ENCODE assay signal across 14 mouse cellular contexts in genomic region chr13:111394341-111394740, GRCm38 (mm10).
A peak's percentile ranks its signal among the peaks of the same experiment; 100 is the strongest.
DNase-seq lines count a peak whose midpoint lies in the region; ATAC-seq and TF ChIP-seq lines count a peak whose summit lies in the region.
"Had no signal": no experiment of that assay in that cellular context is flagged by ENCODE, and none has a peak within 500 bp of the region (broad histone marks: within the 10 kb centered on the region; RNA-seq: fewer than 3 reads in every experiment).

No protein-coding gene starts in this region.

- H3K4me1 ChIP-seq in lung, embryonic 15.5 days = peaks cover 36% of the 10 kb centered on the region
- H3K4me1 ChIP-seq in lung, adult 2 months (ENCODE audit: control insufficient read depth, insufficient read depth, low read length) = 0 out of 2 replicates have a peak, but pooled peaks cover 2% of the 10 kb centered on the region
- H3K4me1 ChIP-seq in kidney, embryonic 16.5 days (ENCODE audit: insufficient read depth, low read length) = peaks cover 17% of the 10 kb centered on the region

- H3K27ac ChIP-seq in lung, embryonic 15.5 days = peak overlapping the region; percentile 78
- H3K27ac ChIP-seq in kidney, embryonic 16.5 days (ENCODE audit: low read length) = no peak overlapping the region
- H3K27ac ChIP-seq: heart, adult 2 months; liver, embryonic 13.5 days had no signal

- TF ChIP-seq CTCF in lung, adult 2 months (IDR thresholded peaks at IDR 0.05; ENCODE audit: insufficient read depth, low read length) = no peak

- H3K27me3 ChIP-seq in lung, embryonic 15.5 days = no peaks in the 10 kb centered on the region
- no peaks in the 10 kb centered on the region for H3K27me3 ChIP-seq in kidney, embryonic 16.5 days (ENCODE audit: insufficient read depth, low read length)
- H3K27me3 ChIP-seq: liver, embryonic 13.5 days had no signal

- no peaks in the 10 kb centered on the region for H3K36me3 ChIP-seq in lung, embryonic 15.5 days
- no peaks in the 10 kb centered on the region for H3K36me3 ChIP-seq in kidney, embryonic 16.5 days (ENCODE audit: insufficient read depth, low read length)
- H3K36me3 ChIP-seq: liver, embryonic 13.5 days had no signal

- WGBS in lung, embryonic 15.5 days = 54% methylated on average over 8 of the region's 8 CpGs
- 85% methylated on average over 8 of the region's 8 CpGs for WGBS in lung, adult 2 months
- 64% methylated on average over 8 of the region's 8 CpGs for WGBS in kidney, embryonic 16.5 days

- H3K9me3 ChIP-seq in lung, embryonic 15.5 days = no peaks in the 10 kb centered on the region
- H3K9me3 ChIP-seq in kidney, embryonic 16.5 days (ENCODE audit: low read length) = no peaks in the 10 kb centered on the region
- H3K9me3 ChIP-seq: liver, embryonic 13.5 days; megakaryocyte, embryonic 14.5 days had no signal

- peak; percentile 58 to 59 for DNase-seq in cerebellum, postnatal 14 days
- DNase-seq in cerebellum, adult 11-12 months = no peak
- DNase-seq in lung, adult 2 months = no peak
- peak; percentile 66 to 79 for DNase-seq in left cerebral cortex, adult 18-20 months (ENCODE audit: low spot score in 2 of 2)
- peak; percentile 43 to 69 for DNase-seq in right cerebral cortex, postnatal 36 days (ENCODE audit: low spot score in 2 of 2)
- no peak for DNase-seq in urinary bladder, postnatal 14 days (ENCODE audit: low spot score)
- DNase-seq: adrenal gland, adult 8-10 months; heart, adult 2 months; kidney, adult 2 months; liver, embryonic 13.5 days; thymus, adult 2 months had no signal

- no peak overlapping the region for H3K4me2 ChIP-seq in lung, embryonic 15.5 days
- H3K4me2 ChIP-seq in kidney, embryonic 16.5 days (replicated peaks; ENCODE audit: low read depth, low read length) = no peak overlapping the region
- H3K4me2 ChIP-seq: liver, embryonic 13.5 days had no signal

- no peak for ATAC-seq in lung, embryonic 15.5 days (ENCODE audit: borderline replicate concordance, extremely low read depth, low FRiP score, low TSS enrichment)
- no peak for ATAC-seq in kidney, embryonic 16.5 days (ENCODE audit: low FRiP score, low TSS enrichment)

- no peak for TF ChIP-seq POLR2A in lung, adult 2 months (IDR thresholded peaks at IDR 0.05; ENCODE audit: borderline replicate concordance, extremely low read depth, low read depth, low read length)

- no peak overlapping the region for H3K9ac ChIP-seq in lung, embryonic 15.5 days
- H3K9ac ChIP-seq in kidney, embryonic 16.5 days (replicated peaks; ENCODE audit: low read length) = no peak overlapping the region
- H3K9ac ChIP-seq: liver, embryonic 13.5 days had no signal

- H3K4me3 ChIP-seq in lung, embryonic 15.5 days = no peak overlapping the region
- no peak overlapping the region for H3K4me3 ChIP-seq in lung, adult 2 months (replicated peaks; ENCODE audit: extremely low read depth, low read depth, low read length)
- H3K4me3 ChIP-seq in kidney, embryonic 16.5 days (ENCODE audit: low read length) = no peak overlapping the region
- H3K4me3 ChIP-seq: heart, adult 2 months; liver, embryonic 13.5 days; megakaryocyte, embryonic 14.5 days had no signal

Comparison
In these comparisons a context has a peak if more than half of its experiments do, and no peak if none do; other contexts are left out.
1. DNase-seq: peak in cerebellum, postnatal 14 days (2 of 2), left cerebral cortex, adult 18-20 months (2 of 2) and right cerebral cortex, postnatal 36 days (2 of 2); none in cerebellum, adult 11-12 months (single experiment), lung, adult 2 months (single experiment) and urinary bladder, postnatal 14 days (single experiment).